Mouse (Mus musculus) cerebellum, adult 9-11 months (tissue): ENCODE results near the gene Iqca.

ENCODE experiments used
- DNase-seq: peaks from one replicate; pipeline ENCODE4 v3.0.0; 2022

Gene Iqca

GRCm38 (mm10) chr1:90131982-90132381 lies 21.2 kb downstream of the Iqca start:
- DNase-seq = no peak

GRCm38 (mm10) chr1:90124561-90124960 lies 28.6 kb downstream of the Iqca start:
- no peak for DNase-seq

- no peak for DNase-seq
Measured at GRCm38 (mm10) chr1:90120706-90121105, 32.5 kb downstream of the Iqca start.

GRCm38 (mm10) chr1:90119214-90119613 lies 34.0 kb downstream of the Iqca start:
- no peak for DNase-seq

DNA sequence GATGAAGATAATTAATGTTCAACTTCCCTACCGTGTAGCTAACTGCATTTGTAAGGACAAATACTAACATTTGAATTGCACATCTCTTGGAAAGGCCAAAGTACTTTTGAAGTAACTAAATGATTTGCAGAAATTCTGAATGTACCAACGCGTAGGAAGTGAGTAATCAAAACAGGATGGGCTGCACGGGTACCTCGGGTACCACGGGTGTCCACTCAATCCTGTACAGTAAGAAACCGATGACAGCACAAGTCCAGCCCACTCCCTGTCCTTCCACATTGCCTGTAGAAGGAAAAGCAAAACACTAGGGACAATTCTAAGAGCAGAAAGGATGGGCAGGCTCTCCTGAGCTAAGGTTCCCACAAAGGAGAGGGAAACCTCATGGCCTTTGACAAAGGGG lies 36.0 kb downstream of the Iqca start:
- no peak for DNase-seq

DNA sequence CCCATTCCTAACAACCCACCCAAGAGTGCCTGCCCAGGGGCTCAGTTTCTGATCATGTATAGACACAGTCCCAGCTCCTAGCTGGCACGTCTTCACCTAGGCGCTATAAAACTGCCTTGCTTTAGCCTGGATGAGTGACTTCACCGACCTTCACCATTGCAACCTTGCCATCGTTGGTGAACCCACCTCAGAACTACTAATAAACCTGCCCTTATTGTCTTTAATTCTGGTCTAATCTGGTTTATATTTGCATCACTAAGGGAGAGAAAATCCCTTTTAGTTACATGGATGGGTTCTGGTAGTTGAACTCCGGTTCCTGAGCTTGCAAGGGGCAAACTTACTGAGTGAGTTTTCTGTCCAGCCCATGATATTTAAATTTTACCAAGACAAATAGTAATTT lies 38.6 kb downstream of the Iqca start:
- no peak for DNase-seq

- DNase-seq = no peak
Measured at GRCm38 (mm10) chr1:90113655-90114244, 39.5 kb downstream of the Iqca start.

DNA sequence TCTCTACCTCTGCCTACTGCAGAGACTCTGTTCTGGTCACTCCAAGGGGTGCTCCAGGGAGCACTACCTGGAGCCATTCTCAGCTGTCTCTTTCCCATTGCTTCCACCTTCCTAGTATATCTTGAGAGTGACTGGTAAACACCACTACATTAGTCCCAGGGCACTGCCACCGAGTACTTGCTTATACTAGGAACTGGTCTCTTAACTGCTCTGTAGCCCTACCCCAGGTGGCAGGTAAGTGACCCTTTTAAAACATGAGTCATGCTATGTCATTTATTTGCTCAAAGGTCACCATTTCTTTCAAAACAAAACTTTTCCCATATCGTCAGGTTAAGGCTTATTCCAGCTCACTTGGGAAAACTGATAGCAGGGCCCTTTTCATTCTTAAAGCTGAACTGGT lies 40.5 kb downstream of the Iqca start:
- no peak for DNase-seq

DNA sequence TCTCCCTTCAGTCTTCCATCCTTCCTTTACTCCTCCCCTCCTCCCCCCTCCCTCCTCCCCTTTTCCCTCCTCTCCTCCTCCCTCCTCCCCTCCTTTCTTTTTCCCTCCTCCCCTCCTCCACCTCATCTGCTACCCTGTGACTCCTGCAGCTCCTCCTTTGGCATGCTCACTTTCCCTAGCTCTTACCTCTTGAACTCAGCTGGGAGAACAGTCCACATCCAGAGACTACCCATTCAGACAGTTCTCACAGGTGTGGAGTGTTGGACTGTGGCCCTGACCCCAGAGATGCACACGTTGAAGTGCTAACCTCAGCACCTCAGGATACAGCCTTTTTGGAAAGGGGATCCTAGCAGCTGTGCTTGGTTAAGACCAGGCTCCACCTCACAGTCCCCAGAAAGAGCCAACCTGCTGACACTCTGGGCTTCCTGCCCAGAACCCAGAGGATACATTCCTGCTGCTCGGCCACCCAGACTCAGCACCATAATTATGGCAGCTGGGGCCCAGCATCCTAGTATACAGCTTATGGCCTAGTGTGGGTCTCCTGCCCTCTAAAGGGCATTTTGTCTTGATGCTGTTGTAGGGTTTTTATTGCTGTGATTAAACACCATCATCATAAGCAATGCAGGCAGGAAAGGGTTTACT lies 41.9 kb downstream of the Iqca start:
- no peak for DNase-seq

- DNase-seq = no peak
Measured at GRCm38 (mm10) chr1:90103896-90104487, 49.2 kb downstream of the Iqca start.

DNA sequence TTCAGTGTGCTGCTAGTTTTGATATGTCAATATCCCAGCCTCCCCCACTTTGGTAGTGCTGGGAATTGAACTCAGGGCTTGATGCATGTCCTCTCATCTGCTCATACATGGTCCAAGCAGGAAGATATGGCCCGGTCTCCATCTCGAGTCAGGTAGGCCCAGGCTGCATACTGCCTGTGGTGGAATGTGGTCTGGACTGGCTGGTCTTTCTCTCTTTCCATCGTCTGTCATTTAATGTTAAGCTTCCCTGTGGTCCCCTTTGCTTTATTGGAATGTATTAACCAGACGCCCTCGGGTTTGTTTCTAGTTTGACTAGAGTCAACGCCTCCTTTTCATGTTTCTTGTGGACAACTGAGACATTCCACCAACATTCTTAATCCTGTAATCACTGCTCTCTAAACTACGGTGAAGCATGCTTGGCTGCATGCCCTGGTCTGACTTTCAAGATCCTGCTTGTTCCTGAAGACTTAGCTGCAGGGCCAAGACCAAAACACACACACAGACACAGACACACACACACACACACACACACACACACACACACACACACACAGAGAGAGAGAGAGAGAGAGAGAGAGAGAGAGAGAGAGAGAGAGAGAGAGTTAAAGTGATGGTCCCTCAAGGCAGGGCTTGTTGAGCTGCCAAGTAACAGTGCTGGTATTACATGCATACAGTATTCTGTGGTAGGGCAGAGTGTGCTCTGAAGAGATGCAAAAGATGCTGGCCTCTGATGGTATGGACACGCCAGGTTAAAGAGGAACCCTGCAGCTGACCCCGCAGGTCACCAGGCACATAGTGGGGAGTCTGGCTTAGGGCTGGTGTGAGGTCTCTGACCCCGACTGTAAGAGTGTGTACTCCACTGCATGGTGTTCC lies 52.6 kb downstream of the Iqca start:
- DNase-seq = no peak

GRCm38 (mm10) chr1:90092816-90093493 lies 60.2 kb downstream of the Iqca start:
- no peak for DNase-seq

DNA sequence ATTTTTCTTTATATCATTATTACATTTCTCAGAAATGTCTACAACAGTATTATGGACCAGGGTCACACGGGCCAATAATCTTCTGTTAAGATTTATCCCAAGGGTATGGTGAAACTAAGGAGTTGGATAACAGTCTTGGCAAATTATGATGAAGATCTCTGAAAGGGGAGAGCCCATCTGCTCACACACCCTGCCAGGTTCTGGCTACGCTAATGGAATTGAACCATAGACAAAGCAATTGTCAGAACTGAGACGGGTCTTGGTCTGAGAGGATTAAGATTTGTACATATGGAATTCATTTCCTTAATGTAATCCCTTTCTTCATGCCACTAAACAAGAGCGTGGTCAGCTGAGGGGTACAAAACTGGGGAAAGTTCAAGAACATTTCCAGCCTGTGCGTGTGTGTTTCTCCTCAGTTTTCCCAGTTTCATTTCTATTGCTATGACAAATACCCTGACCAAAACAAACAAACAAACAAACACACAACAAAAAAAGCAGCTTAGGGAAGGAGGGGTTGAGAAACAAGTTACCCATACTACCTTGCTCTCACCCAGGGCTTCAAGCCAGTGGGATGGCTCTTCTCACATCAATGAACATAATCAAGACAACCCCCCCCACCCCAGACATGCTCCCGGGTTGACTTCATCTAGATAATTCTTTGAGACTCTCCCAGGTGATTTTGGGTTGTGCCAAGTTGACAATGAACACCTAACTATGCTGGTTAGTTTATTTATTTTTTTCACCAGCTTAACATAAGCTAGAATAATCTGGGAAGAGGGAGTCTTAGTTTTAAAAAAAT lies 64.8 kb downstream of the Iqca start:
- no peak for DNase-seq

DNA sequence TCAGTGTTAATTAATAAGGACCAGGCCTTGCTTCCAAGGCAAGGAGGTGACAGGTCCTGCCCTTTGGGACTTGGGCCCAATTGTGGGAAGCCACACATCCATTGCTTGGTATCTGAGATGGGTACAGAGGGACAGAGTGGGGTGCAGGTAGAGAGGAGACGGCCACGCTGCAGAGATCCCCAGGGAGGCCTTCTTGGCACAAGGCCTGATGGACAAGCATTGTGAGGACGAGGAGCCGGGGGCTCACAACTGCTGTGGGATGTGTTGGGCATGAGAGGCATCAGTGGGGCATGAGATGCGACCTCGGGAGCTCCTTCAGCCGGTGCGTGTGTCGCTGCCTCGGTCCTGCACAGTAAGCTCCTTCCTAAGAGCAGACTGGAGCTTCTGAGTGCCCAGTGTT lies 66.7 kb downstream of the Iqca start:
- no peak for DNase-seq

- DNase-seq = no peak
Measured at GRCm38 (mm10) chr1:90085526-90086157, 67.6 kb downstream of the Iqca start.

DNA sequence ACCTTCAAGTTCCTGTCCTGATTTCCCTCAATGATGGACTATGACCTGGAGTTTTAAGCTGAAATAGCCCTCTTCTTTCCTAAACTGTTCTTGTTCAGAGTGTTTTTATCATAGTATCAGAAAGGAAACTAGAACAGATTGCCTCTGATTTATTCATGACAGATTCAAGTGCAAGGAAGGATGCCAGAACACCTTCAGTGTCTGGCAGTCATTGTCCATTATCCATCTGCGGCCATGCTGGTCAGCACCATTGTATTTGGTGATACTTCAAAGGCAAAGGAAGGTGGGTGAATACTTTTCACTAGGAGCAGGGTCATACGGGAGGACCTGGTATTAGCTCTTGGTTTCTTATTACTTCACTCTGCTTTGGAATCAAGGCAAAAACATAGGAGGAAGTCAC lies 76.9 kb downstream of the Iqca start:
- DNase-seq = no peak

DNA sequence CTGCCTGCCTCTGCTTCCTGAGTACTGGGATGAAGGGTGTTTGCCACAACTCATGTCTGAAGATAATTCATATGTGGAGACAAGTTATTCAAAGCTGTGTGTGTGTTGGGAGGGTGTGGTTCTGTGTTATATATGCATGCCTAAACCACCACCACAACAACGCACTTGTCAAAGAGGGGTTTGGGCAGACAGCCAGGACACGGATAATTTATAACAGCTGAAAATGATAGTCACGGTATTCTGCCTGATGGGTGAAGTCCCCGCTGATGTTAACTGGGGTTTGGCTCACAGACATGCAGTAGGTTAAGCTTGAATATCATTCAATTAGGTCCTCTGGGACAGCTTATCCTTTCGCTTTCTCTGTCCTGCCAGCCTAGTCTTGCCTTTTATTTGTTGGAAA lies 78.4 kb downstream of the Iqca start:
- no peak for DNase-seq

DNA sequence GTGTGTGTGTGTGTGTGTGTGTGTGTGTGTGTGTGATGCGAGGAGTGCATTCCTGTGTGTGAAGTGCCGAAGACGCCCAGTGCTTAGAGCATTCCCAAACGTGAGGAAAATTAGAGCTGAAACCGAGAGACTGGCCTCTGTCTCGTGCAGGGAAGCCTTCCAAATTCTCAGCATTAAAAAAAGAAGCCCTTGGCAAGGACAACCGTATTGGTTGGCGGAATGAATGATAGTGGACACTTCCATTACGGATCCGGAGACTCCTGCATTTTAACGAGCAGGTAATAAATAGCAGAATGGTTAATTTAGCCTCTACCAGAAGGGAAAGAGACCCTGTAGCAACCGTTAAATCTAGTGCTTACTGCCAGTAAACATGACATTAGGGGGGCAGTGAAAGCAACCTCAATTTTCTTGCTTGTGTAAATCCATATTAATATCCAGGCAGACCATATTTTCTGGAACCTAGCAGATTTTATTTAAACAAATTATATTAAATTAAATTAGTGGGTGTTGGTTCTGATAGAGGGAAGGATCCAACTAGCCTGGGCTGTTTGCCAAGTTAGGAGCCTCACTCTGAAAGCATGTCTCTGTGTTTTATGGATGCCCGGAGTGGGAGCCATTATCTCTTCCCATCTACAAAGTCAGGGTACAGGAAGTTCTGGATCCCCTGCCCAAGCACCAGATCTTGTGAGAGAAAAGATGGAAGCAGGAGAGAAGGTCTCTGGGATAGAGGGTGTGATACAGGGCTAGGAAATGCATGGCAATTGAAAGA lies 81.2 kb downstream of the Iqca start:
- no peak for DNase-seq

- DNase-seq = peak; percentile 28
Measured at GRCm38 (mm10) chr1:90060599-90060998, 92.6 kb downstream of the Iqca start.

GRCm38 (mm10) chr1:90060054-90060453 lies 93.1 kb downstream of the Iqca start:
- no peak for DNase-seq

- no peak for DNase-seq
Measured at GRCm38 (mm10) chr1:90054991-90055390, 98.2 kb downstream of the Iqca start.
